Mouse (Mus musculus) brain, embryonic 14.5 days (tissue): ENCODE results near the gene Abhd2.

Experiments
- CTCF ChIP-seq: fragments of 200-500 bp; IDR thresholded peaks from 2 replicates; pipeline ENCODE4 v1.5.1; 2012; ENCODE audit warnings: inconsistent platforms, mild to moderate bottlenecking, moderate library complexity, borderline replicate concordance; ENCODE audit not compliant: insufficient read depth, insufficient read length; ENCODE audit errors: extremely low read depth
- POLR2A ChIP-seq: fragments of 200-500 bp; IDR thresholded peaks from 2 replicates; pipeline ENCODE4 v1.6.1; 2012; ENCODE audit warnings: mild to moderate bottlenecking, inconsistent platforms, borderline replicate concordance; ENCODE audit not compliant: poor library complexity, insufficient read depth, insufficient read length, severe bottlenecking; ENCODE audit errors: extremely low read depth

- TF ChIP-seq CTCF, result no peak
- no peak for TF ChIP-seq POLR2A
These were observed 40.6 kb downstream of the Abhd2 start for GRCm38 (mm10) chr7:79313519-79314059.
